Mouse (Mus musculus): ENCODE data around the gene Nlrc4.

DNA sequence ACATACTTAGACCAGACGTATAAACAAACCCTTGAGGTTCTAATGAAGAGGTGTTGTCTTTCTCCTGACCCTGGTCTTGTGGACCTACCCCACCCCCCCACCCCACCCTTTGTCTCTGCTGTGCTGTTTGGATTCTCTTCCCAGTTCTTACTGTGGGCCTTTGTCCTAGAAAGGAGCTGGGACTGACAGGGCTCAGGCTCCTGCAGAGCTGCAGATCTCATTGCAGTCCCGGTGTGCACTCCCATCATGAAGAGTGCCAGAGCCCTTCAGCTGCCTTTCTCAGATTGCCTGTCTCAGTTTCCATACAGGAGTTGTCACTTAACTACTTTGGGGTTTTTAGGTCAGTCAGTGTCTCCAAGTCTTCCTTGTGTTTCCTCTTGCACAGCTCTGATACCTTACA lies 38.3 kb downstream of the Nlrc4 start:
- TF ChIP-seq CTCF (IDR thresholded peaks at IDR 0.05; ENCODE audit: low read depth) (no peak), EP300 (IDR thresholded peaks at IDR 0.05; ENCODE audit: low read depth) (no peak)

All from liver, embryonic 14.5 days (tissue).